Mouse (Mus musculus) activated CD4-positive, CD25-positive, alpha-beta regulatory T cell, adult 4 months (primary cell): ENCODE data around the gene Slc26a5. TPM values are rescaled to one million over a fixed set of nuclear protein-coding genes. Genes with fewer than 3 reads are reported as not detected.

Source experiments
- ATAC-seq: one replicate; pipeline ENCODE4 v1.8.0; 2017
- polyA plus RNA-seq, 2 experiments: library from polyadenylated mRNA; unstranded; fragments of 100-300 nt; shearing (Covaris generic); gene quantifications; one replicate each; pipeline ENCODE4 v1.2.1; 2017

Gene Slc26a5
- polyA plus RNA-seq, result not detected

GRCm38 (mm10) chr5:21865346-21866107, at the start of gene Slc26a5:
TSS of gene Slc26a5 (minus strand) at chr5:21865604.
- ATAC-seq, result no peak

DNA sequence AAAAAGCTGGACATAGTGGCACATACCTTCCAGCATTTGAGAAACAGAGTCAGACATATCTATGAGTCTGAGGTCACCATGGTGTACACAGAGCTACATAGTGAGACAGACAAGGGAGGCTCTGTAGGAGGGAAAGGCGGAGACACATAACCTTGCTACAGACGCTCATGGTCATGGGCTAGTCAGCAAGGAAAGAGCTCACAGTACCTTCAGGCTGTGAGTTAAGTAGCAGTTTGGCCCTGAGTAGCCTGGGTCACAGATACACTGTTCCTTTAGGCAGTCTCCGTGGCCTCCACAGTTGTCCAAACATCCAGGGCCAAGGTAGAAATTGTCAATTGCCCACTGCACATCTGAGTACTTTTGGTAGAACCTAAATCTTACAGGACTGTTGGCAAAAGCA, 49.4 kb upstream of the Slc26a5 start:
- ATAC-seq, result no peak

GRCm38 (mm10) chr5:21912835-21913530, 47.6 kb upstream of the Slc26a5 start:
- ATAC-seq, result no peak

GRCm38 (mm10) chr5:21910726-21911125, 45.3 kb upstream of the Slc26a5 start:
- ATAC-seq, result no peak

DNA sequence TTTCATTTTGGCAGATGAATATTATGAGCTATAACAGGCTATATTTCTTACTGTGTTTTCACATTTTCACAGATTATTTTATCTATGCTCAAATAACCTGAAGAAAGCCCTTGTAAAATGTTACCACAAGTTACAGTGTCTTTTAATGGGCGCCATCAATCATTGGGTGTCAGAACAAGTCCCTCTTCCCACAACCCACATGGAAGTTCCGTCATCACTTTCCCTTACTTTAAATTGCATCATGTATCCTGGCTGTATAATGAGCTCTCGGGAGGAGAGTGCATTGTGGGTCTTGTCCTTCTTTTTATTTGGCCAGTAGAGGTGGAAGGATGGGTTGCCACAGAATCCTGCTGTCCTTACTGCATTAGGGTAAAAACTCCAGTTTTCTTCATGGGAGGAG, 44.3 kb upstream of the Slc26a5 start:
- ATAC-seq, result no peak

DNA sequence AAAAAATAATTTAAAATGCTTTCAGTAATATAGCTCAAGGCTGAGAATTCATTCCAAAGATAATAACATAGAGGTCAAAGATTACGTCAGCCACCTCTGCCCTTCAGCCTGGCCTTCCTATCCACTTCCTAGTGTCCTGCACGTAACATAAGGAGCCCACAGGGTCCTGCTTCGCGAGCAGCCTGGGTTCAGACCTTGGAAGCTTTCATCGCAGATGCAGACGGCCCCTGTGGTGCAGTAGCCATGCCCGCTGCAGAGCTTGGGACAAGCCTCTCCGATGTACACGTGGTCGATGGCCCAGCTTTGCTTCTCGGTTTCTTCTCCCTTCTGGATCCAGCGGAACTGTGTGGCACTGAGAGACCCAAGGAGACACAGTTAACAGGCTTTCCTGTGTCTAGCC, 36.0 kb upstream of the Slc26a5 start:
- ATAC-seq, result no peak

GRCm38 (mm10) chr5:21900891-21901290, 35.5 kb upstream of the Slc26a5 start:
- no peak for ATAC-seq

- no peak for ATAC-seq
Observed at GRCm38 (mm10) chr5:21898875-21899274, 33.5 kb upstream of the Slc26a5 start.

DNA sequence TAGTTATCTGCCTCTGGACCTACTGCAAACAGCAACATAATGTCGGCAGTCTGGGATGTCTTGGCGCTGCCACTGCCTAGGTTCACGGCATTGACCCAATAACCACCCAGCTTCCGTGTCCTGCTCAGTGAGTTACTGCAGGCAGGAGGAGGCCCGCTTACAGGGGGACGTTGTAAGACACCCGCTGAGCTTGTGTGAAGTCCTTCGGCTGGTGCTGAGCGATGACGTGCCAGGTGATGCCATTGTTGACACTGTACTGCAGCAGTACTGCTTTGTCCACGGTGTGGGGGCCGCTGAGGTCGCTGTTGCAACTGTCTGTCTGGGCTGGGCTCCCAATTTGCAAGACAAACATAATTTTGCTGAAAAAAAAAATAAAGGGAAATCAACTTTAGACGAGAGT, 31.2 kb upstream of the Slc26a5 start:
- no peak for ATAC-seq

GRCm38 (mm10) chr5:21894168-21894567, 28.8 kb upstream of the Slc26a5 start:
- no peak for ATAC-seq

- ATAC-seq, result no peak
Observed at GRCm38 (mm10) chr5:21866750-21867149, 1.3 kb upstream of the Slc26a5 start.

- no peak for ATAC-seq
Observed at GRCm38 (mm10) chr5:21866311-21866712, 908 bp upstream of the Slc26a5 start.

GRCm38 (mm10) chr5:21858653-21859052, 6.8 kb downstream of the Slc26a5 start:
- ATAC-seq, result no peak

GRCm38 (mm10) chr5:21851679-21852340, 13.6 kb downstream of the Slc26a5 start:
- no peak for ATAC-seq

DNA sequence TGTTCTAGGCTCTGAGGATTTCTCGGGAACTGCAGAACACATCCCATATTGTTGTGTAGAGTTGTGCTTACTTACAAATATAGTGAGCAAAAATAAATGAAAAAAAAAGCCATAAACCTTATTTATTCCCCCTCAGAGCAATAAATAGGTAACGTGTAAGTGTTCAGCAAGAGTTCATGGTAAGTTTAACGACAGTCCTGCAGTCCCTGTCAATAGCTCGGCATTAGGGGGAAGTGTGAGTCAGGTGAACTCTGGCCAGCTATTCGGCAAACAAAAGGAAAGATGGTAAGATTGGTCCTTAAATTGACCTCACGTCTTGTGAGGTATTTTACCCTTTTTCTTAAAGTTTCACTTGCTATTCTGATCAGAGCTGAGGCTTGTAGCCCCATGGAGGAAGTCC, 18.0 kb downstream of the Slc26a5 start:
- ATAC-seq, result no peak

DNA sequence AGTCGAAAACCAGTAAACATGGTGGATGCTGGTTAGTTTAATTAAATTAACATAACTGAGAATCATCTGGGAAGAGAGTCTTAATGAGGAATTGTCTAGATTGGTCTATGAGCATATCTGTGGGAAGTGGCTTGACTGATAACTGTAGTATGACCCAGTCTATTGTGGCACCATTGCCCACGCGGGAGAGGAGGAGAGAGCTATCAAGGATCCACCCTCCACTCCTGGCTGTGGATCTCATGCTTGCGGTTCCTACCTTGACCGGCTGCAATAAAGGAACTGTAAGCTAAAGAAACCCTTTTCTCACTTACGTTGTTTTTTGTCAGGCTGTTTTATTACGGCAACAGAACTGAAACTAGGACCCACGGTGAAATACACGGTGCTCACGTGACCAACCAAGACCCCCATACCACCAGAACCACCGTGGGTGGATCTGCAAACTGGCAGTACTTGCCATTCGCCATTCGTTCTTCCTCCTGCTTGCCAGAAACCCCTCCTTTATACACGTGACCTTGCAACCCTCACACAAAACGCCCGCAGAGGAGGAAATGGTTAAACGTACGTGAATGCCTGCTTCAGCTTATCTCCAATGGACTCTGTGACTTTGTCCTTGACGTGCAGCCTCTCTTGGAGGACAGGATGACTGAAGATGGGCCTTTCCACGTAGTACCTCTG, 18.7 kb downstream of the Slc26a5 start:
- no peak for ATAC-seq

DNA sequence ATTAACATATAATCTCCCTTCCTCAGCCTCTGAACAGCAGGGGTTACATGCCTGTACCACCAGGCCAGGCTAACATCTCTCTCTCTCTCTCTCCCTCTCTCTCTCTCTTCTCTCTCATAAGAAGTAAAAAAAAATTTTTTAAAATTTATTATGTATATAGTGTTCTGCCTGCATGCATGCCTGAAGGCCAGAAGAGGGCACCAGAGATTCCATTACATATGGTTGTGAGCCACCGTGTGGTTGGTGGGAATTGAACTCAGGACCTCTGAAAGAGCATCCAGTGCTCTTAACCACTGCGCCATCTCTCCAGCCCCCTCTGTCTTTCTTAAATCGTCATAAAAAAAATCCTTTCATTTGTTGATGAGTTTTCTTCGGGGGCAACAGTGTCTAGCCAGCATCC, 20.7 kb downstream of the Slc26a5 start:
- no peak for ATAC-seq

- ATAC-seq, result no peak
Observed at GRCm38 (mm10) chr5:21831761-21832160, 33.6 kb downstream of the Slc26a5 start.

- ATAC-seq, result no peak
Observed at GRCm38 (mm10) chr5:21828855-21829254, 36.5 kb downstream of the Slc26a5 start.

DNA sequence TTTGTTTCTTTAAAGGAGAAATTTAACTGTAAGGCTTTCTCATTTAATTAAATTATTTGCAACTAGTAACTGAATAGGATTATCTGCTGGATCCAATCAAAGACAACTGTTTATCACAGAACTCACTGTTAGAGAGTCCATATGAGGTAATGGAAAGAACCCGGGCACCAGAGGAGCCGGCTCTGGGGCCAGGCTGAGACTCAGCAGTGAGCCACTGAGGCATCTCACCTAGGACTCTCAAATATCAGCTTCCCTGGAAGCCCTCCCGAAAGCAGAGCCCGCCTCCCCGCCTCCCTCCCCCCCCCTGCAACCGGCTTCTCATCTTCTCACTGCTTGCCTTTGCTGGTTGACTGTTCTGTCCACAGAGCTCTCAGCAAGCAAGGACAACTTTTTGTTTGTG, 37.8 kb downstream of the Slc26a5 start:
- ATAC-seq, result no peak

- ATAC-seq, result no peak
Observed at GRCm38 (mm10) chr5:21826370-21826769, 39.0 kb downstream of the Slc26a5 start.

DNA sequence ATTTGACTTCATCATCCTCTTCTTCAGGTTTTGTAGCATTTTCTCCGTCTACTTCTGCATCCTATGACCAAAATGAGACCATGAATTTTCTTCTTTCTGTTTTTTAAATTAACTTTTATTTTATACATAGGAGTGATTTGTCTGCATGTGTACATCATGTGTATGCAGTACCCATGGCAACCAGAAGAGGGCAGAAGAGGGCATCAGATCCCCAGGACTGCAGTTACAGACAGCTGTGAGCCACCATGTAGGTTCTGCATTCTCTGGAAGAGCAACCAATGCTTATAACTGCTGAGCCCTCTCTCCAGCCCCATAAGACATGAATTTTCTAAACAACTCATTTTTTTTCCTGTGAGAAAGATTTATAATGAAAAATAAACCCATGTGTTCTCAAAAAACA, 51.4 kb downstream of the Slc26a5 start:
- no peak for ATAC-seq

DNA sequence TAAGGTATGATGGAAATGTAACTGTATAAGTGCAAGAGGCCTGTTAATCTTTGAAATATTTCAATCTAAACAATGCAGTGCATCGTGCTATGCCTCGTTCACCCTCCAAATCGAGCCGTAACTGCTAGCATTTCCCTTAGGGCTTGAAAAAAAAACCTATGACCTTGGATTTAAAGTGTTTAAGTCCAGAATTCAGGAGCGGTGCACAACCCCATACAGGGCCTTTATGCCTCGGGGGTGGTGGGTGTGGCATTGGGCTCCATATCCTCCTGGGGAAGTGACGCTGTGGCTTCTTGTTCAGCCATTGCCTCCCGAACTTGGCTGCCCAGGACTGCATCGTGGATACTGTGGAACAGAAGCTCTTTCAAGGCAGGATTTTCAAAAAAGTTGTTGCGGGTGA, 54.5 kb downstream of the Slc26a5 start:
- no peak for ATAC-seq
